Mouse (Mus musculus) gastrocnemius, adult 8-10 months (tissue): Measurements from ENCODE around the gene Ap3b1. TPM values are rescaled to one million over a fixed set of nuclear protein-coding genes. Genes with fewer than 3 reads are reported as not detected.
"Not testable (repeated sequence)": the region's sequence is repeated elsewhere in the genome, so short reads cannot be mapped to it uniquely, and the experiment has no call there.

Source experiments
- DNase-seq, 2 experiments: peaks; one replicate each; pipeline ENCODE4 v3.0.0; 2022; ENCODE audit warnings: low spot score in 2 of 2
- total RNA-seq, 4 experiments: library from RNA; stranded (reverse); gene quantifications; 2 replicates each; pipeline ENCODE4 v1.2.4; 2022

Ap3b1 gene
- total RNA-seq, result 10 to 100 TPM; 23.8 to 25.9 (median 24.7) TPM

DNA sequence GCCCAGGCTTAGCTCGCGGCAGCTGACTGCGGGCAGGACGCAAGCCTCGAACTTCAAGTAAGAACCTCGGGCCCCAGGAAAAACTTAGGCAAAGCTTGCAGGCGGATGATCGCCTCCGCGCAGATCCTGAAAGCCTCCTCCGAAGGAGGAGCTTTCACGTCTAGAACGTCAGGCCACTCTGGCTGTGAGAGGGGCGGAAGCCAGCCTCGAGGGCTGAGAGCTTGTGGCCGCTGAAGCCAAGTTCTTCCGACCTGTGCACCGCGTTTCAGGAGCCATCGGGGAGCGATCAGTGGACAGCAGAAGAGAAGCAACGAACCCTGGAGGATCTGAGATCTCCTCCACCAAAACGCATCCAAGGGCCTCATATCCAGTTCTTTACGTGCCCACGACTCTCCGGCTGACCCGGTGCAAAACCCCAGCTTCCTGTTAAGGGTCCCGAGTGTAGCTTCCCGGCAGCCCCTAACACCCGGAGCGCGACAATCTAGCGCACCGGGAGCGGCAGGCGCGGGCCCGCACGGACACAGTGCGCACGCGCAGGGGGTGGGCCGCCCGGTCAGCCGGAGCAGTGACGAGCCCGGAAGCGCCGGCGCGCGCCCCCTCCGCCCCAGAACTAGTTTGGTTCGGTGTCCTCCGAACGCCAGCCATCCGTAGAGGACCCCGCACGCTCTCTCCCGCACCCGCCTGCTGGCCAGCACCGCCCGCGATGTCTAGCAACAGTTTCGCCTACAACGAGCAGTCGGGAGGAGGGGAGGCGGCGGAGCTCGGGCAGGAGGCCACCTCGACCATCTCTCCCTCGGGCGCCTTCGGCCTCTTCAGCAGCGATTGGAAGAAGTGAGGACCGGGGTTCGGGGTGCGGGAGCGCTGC, at the start of gene Ap3b1:
Ap3b1 (plus strand) TSS at position 560 of the 865 bp plus-strand sequence.
- peak; percentile 69 to 79 for DNase-seq

DNA sequence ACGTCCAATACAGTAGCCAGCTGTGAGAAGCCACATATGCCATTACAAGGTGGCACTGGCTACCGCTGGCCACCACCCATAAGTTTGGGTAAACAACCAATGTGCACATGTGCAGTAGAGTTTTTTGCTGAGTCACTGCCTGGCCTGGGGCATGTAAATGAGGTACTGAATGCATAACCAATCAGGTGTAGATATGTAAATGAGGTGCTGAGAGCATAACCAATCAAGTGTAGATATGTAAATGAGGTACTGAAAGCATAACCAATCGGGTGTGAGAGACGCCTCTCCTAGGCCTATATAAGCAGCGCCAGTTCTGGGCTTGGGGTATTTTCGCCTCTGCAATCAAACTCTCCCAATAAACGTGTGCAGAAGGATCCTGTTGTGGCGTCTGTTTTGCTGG, 45.9 kb upstream of the Ap3b1 start:
- not testable (repeated sequence) for DNase-seq

DNA sequence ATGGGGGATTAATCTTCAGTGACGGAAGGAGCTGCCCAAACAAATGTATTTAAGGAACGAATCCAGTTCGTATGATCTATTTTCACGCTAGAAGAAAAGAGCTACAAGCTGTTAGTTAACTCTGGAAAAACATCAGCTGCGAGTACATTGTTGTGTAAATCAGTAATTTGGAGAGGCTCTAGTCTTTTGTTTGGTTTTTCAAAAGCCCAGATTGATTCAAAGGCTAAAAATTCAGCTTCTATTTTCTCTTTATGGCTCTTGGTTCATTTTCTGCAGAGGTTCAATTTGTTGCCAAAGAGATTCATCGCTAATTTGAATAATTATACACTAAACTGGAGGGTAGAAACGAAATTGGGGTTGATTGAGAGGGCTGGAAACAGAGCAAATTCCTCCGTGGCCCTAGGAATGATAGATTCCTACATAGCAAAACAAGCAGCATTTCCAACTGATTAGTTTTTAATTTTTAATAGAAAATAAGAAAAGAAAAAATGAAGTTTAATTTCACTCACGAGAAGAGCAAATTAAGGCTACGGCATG, 41.7 kb upstream of the Ap3b1 start:
- DNase-seq, result no peak

DNA sequence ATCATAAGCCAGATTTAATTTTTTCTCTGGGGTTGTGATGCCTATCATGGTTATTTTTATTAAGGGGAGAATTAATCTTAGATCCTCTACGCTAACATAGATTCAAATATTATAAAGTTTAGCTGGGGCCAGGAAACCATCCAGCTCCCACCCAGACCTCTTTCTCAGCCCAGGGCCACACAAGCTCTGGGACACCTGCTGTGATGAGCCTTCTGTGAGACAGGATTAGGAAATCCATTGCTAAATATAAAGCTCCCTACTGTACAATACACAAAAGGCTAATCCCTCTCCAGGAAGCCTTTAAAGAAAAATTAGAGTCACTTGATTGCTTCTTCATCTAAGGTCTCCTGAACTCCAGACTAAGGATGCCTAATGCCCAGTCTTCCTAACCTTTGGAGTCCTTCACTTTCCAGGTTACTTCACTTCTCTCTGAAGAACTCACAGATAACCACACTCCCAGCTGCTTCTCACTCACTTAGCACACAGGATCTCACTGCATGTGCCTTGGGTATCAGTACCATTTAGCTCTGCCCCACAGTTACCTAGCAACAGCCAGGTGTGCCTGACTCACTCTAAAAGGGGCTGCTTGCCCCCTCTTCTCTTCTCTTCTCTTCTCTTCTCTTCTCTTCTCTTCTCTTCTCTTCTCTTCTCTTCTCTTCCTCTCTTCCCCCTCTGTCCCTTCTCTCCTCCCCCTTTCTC, 37.5 kb upstream of the Ap3b1 start:
- no peak for DNase-seq

DNA sequence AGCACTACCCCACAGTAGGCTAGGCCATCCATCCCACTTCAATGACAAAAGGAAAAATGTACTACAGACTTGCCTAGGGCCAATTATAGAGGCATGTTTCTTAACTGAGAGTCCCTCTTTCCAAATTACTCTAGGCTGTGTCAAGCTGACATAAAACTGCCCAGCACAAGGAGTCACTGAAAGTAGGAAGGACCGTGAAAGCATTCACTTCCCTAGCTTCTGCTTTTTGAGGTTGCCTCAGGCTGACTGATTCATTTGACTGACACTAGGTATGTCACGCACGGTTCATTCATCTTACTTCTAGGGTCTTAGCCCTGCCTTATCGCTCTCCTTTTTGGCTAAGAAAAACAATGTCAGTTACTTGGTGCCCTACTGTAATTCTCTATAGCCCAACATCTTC, 36.3 kb upstream of the Ap3b1 start:
- no peak for DNase-seq

DNA sequence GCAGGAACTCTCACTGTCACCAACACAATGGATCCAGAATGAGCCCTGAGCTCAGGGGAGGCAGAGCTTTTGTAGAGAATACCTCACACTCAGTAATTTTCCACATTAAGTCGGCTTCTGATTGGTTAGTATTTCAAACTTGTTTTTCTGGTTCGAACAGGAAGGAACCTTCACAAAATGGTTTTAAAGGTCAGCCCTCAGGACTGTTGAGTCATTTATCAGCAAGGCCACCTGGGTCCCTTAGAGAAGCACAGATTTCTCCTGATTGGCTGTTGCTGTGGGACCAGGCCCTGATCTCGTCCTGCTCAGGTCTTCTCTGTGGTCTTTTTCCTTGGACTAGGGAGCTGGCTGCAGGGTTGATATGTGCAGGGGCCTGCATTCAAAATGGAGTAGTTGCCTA, 30.7 kb upstream of the Ap3b1 start:
- no peak for DNase-seq

DNA sequence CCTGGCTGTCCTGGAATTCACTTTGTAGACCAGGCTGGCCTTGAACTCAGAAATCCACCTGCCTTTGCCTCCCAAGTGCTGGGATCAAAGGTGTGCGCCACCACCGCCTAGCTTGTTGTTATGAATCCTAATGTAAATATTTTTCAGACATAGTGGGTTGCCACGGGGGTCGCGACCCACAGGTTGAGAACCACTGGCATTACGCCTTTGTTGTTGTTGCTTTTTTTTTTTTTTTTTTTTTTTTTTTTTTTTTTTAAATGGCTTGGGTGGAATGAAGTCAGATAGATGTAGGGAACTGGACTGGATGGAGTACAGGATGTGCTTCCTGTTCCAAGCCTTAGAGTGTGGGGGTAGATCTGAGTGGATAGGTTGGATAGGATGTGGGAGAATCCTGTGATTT, 29.8 kb upstream of the Ap3b1 start:
- not testable (repeated sequence) for DNase-seq

DNA sequence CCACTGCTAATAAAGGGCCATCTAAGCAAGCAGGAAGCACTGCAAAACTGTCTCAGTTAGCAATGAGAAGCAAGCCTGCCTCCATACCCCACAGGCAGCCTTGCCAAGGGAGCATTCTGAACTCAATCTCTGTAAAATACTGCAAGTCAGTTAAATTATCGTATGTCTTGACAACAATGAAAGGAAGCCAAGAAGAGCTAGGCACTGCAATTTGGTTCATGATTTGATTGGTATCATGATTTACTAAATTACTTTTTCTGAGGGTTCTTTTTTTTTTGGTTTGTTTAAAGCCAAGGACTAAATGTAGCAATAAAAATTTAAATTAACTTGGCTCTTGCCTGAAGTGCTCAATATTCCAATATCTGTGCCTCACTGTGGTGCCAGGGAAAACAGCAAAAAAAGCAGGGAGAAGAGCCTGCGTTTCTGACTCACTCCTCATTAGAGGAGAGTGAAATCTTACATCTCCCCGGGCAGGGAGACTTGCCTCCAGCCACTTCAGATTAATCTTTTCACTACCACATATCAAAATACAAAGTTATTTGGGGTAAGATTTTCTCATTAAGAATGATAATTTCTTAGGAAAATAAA, 28.3 kb upstream of the Ap3b1 start:
- no peak for DNase-seq

DNA sequence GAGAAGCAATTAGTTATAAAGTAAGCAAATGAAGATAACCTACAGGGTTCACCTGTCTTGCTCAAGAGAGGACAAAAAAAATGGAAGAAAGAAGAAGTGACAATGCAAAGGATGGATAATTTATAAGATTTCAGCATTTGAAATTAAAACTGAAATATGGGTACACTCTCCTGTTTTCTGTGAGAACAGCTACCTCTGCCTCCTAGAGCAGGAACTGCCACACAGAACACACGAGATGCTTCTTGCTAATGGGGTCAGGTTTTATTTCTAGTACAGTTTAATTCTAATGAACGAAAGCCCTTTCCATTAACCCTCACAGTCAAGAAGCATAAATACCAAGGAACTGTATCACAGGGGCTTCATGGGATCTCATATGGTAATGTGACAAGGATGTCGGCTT, 20.4 kb upstream of the Ap3b1 start:
- DNase-seq, result no peak

DNA sequence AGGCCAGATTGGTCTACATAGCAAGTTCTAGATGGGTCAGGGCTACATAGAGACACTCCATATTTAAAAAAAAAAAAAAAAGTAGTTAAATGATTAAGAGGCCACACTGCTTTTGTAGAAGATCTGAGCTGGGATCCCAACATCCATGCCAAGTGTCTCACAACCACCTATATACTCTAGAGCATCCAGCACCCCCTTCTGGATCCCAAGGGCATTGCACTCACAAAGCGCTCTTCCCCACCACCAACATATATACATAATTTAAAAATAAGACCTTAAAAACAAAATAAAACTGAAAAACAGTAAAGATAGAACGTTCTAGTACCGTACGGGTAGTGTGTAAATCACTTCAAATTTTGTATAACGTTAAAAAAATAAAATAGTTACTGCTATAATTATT, 15.6 kb upstream of the Ap3b1 start:
- no peak for DNase-seq

DNA sequence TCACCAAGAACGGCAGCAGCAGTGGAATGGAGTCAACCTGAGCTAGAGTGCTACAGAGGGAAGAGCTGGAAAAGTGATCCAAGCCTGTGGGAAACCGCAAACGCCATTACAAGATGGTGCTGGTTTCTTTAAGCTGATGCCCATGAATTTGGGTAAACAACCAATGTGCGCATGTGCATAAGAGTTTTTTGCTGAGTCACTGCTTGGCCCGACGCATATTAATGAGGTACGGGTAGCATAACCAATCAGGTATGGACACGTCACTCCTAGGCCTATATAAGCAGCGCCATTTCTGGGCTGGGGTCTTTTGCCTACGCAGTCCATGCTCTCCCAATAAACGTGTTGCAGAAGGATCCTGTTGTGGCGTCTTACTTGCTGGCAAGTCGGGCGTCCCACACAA, 14.2 kb upstream of the Ap3b1 start:
- DNase-seq, result not testable (repeated sequence)

DNA sequence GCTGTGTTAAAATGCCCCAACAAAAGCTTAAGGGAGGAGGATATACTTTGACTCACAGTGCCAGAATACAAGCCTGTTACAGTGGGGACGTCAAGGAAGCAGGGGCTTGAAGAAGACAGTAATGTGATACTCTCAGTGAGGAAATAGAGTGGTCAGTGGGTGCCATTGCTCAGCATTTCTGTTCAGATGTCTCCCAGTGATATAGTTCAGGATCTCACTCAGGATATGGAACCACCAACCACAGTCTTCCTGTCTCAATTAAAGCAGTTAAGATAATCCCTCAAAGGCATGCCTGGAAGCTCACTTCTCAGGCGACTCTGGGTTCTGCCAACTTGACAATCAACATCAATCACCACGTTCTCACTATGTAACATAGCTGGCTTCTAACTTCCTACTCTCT, 4.2 kb upstream of the Ap3b1 start:
- no peak for DNase-seq

DNA sequence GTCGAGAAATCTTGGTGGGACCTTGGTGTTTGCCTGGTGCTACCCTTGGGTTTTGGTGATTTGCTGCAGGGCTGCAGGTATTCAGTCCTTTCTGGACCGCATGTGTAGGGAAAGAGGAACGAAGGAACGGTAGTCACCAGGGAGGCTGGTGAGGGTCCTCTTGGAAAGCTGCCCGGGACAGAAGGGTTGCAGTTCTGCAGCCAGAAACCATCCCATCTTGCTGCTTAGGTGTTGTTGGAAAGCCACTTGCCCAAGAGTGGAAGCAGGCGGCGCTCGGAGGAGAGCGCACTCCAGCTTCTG, 709 bp upstream of the Ap3b1 start:
- no peak for DNase-seq

DNA sequence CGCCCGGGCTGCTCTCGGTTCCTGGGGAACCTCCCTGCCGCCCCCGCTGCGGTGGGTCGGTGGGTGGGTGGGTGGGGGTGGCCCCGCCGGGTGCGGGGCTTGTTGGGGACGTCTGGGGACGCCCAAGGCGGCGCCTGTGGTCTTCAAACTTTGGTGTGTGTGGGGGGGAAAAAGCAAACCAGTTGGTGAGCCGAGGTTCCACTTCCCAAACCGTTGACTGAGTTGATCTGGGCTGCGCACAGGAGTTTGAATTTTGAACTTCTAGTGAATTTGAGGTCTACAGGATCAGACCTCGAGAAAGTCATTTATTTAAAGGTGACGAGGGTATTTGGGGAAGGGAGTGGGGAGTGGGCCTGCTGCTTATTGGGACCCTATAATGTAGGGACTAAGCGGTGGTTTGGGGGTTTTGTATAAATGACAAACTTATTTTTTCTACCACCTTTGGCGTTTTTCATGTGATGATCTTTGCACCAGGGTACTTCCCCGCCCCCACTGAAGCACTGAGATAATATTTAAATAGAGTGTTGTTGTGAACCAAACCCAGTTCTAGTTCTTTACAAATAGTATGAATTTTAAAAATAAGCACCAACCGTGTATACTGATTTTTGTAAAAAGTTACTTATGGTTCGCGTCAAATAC, 641 bp downstream of the Ap3b1 start:
- DNase-seq, result no peak

DNA sequence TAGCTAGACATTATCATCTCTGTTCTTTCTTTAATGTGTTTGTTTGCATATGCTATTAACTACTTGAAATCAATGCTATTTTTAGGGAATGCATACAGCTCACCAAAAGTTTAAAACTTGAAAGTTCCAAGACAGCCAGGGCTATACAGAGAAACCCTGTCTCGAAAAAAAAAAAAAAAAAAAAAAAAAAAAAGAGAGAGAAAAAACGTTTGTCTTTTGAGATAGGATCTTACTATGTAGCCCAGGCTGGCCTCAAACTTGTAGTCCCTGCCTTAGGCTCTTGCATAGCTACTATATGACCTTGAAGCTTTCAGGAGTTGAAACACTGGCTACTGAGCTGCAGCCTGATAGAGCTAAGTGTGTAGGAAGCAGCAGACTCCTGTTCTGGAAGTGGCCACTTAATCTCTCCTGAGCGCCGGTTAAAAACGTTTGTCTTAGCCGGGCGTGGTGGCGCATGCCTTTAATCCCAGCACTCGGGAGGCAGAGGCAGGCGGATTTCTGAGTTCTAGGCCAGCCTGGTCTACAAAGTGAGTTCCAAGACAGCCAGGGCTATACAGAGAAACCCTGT, 2.3 kb downstream of the Ap3b1 start:
- DNase-seq, result not testable (repeated sequence)

DNA sequence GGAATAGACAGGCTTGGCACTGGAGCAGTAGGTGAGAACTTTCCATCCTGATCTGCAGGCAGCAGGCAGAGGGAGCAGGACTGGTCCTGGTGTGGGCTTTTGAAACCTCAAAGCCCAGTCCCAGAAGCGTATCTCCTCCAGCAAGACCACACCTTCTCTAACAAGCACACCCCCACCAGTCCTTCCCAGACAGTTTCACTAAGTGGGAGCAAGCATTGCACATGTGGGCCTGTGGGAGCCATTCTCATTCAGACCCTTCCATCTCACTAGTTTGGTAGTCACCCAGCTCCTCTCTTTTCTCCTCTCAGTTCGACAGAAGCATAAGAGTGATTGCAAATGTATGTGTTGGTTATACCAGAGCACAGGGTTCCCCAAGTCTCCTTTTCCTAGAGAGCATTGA, 5.6 kb downstream of the Ap3b1 start:
- DNase-seq, result no peak

DNA sequence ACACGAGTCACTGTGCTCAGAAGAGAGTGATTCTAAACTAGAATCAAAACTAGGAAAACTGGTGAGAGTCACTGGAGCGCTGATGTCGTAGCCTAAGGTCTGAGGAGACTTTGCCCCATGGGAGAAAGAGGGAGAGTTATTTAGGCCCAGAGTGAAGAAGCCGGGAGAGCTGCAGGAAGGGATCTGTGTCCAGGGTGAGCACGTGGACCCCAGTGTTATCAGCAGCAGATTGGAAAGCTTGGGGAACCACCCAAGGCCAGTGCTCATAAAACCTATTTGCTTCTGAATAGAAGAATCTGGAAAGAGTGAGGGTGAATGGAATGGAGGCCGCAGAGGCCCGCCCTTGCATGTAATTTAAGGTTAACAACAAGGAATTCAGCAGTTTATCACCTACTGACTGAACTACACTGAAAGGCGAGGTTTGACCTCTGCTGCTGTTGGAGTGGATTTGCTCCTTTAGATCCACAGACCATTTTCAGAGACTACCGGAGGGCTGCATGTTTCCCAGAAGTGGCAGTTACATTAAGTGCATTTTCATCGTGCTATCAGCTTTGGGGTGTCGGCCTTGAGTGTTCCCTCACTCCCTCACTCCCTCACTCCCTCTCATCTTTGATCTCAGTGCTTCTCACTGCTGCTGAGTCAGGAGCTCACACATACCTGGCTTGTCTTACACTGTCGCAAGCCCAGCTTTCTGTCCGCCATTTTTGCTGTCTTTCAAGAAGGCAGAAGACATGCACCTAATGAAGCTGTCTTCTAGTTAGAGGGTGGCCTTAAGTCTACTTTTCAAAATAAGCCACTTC, 6.5 kb downstream of the Ap3b1 start:
- DNase-seq, result no peak

DNA sequence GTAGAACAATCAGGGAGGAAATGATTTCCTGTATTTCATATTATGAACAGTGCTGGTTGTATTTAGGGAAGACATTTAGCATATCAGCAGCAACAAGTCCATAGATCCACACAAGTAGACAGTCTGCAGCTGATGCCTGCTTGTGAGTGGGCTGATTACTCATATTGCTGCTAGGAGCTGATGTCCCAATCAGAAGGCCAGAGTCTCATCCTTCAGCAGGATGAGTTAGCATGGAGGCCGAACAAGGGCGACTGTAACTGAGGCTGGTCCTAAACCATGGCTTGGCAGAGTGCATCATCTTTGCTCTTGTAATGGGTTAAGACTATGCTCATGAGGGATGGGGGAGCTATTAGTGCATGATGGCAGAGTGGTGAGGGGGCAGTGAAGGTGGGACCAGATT, 9.1 kb downstream of the Ap3b1 start:
- no peak for DNase-seq

DNA sequence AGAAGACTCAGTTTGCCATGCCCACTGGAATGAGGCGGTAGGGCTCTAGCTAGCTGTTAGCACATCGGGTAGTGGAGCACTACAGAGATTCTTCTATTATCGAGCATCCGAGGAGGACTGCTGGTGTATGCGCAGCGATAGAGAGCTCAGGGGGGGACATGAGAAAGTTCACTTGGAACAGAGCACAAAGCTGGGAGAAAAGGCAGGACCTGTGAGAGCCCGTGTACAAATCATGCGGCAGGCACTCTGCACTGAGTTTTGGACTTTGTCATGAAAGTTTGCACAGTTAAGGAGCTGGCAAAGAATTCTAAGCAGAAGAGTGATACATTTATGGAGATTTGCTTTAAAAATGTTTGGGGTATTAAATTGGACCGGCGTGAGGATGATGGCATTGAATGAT, 11.8 kb downstream of the Ap3b1 start:
- no peak for DNase-seq

DNA sequence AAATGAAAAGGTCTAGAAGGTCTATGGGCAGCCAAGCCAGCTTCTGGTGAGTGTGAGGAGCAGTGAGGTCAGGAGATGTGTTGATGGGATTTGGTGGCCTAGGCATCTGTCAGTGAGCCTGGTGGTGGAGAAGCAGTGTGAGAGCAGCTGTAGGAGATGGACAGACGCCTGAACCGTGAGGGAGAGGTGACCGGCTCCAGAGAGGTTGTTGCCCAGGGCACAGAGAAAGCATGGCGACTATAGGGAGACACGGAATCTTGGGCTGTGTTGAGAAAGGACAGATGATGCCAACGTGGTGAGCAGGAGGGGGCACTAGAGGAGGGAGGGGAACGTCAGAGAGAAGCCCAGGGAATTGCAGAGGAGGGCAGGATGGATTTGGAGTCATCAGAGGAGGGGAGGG, 13.3 kb downstream of the Ap3b1 start:
- no peak for DNase-seq

DNA sequence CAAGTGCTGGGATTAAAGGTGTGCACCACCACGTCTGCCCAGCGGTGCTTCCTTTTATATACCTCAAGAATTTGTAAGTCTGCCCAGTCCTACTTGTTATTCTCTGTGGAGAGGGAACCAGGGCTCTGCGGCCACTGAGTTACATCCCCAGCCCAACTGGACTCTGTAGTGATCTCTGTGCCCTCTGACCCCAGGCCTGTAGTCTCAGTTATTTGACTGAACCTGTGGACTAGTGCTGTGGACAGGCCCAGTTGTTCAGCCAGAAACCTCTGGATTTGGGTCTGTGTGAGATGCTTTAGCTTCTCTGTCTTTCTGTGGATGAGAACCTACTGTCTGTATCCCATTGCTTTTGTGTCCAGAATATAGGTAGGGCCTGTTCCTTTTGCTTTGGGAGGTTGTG, 15.4 kb downstream of the Ap3b1 start:
- no peak for DNase-seq
